Mouse (Mus musculus) ES-E14 (cell line): ENCODE results near the gene Mmrn2.

ENCODE experiments used
- CHD2 ChIP-seq: IDR thresholded peaks from 2 replicates; pipeline ENCODE4 v1.6.1; 2014; ENCODE audit warnings: mild to moderate bottlenecking, low read depth, low read length, inconsistent platforms
- HCFC1 ChIP-seq: IDR thresholded peaks from 2 replicates; pipeline ENCODE4 v1.6.1; 2012; ENCODE audit warnings: low read length, inconsistent platforms, borderline replicate concordance; ENCODE audit not compliant: insufficient read depth
- MAFK ChIP-seq: IDR thresholded peaks from 2 replicates; pipeline ENCODE4 v1.6.1; 2014; ENCODE audit warnings: mild to moderate bottlenecking, low read depth, low read length, inconsistent platforms; ENCODE audit not compliant: insufficient read depth
- ZC3H11A ChIP-seq: IDR thresholded peaks from 2 replicates; pipeline ENCODE4 v1.6.1; 2012; ENCODE audit warnings: low read depth, mild to moderate bottlenecking, inconsistent platforms, low read length, borderline replicate concordance
- ZNF384 ChIP-seq: IDR thresholded peaks from 2 replicates; pipeline ENCODE4 v1.6.1; 2012; ENCODE audit warnings: low read depth, low read length, inconsistent platforms

DNA sequence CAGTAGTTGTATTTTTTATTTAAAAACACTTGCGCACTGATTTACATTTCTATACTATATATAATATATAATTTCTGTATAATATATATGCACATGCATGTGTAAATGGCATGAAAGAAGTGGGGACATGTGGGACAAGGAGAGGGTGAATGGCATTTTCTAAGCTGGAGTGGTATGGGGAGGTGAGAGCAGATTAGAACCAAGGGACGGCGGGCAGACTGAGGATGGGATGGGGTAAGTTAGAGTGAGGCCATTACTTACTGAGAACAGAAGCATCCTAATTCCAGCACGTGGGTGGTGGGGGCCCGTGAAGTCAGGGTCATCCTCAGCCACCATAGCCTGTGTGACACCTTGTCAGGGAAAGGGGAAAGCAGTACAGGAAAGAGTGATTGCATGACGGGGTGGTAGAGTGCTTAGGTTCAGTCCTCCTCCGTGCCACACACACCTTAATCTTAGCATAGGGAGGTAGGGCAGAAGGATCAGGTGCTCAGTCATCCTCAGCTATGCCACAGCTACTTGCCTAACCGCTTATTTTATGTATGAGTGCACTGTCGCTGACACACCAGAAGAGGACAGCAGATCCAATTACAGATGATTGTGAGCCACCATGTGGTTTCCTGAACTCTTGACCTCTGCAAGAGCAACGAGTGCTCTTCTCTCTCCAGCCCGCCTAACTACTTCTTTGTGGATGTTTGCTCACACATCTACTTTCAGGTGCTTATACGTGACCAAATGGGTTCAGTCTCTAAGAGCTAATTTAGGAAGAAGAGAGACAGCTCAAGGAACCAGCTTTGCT lies 29.3 kb upstream of the Mmrn2 start:
- no peak for TF ChIP-seq ZNF384
- no peak for TF ChIP-seq CHD2
- TF ChIP-seq HCFC1, result no peak
- TF ChIP-seq MAFK, result no peak
- no peak for TF ChIP-seq ZC3H11A
